9 mouse cellular contexts compared by ENCODE assay signal in genomic region chr2:76338215-76339156, GRCm38 (mm10). TPM values are rescaled to one million over a fixed set of nuclear protein-coding genes. Genes with fewer than 3 reads are reported as not detected.
DNase-seq lines count a peak whose midpoint lies in the region; ATAC-seq and TF ChIP-seq lines count a peak whose summit lies in the region.
"Had no signal": no experiment of that assay in that cellular context is flagged by ENCODE, and none has a peak within 500 bp of the region (broad histone marks: within the 10 kb centered on the region; RNA-seq: fewer than 3 reads in every experiment).

Pde11a (minus strand) TSS chr2:76338774.

- H3K4me1 ChIP-seq in heart, embryonic 10.5 days: peaks cover 12% of the 10 kb centered on the region
- H3K4me1 ChIP-seq in liver, postnatal 0 days (ENCODE audit: insufficient read depth): no peaks in the 10 kb centered on the region
- peaks cover 8% of the 10 kb centered on the region for H3K4me1 ChIP-seq in olfactory bulb, adult 2 months (ENCODE audit: control insufficient read depth, insufficient read depth, low read length)

- peak within 1 kb of the TSS; percentile 68 for H3K4me3 ChIP-seq in heart, embryonic 10.5 days
- H3K4me3 ChIP-seq in liver, postnatal 0 days (ENCODE audit: low read depth, low read length): peak within 1 kb of the TSS; percentile 44
- H3K4me3 ChIP-seq in olfactory bulb, adult 2 months (ENCODE audit: insufficient read depth, low read depth, low read length): peak within 1 kb of the TSS; percentile 39

- no peak for TF ChIP-seq EP300 in liver, postnatal 0 days (IDR thresholded peaks at IDR 0.05; ENCODE audit: low read depth)

- peak within 1 kb of the TSS; percentile 72 for H3K27ac ChIP-seq in heart, embryonic 10.5 days
- H3K27ac ChIP-seq in liver, postnatal 0 days (ENCODE audit: low read depth): no peak within 1 kb of the TSS
- no peak within 1 kb of the TSS for H3K27ac ChIP-seq in olfactory bulb, adult 2 months (ENCODE audit: insufficient read depth, low read depth, low read length)

- TF ChIP-seq CTCF in liver, postnatal 0 days (IDR thresholded peaks at IDR 0.05; ENCODE audit: low read depth): no peak
- TF ChIP-seq CTCF in olfactory bulb, adult 2 months (IDR thresholded peaks at IDR 0.05; ENCODE audit: insufficient read depth, low read depth, low read length): no peak

- ATAC-seq in liver, postnatal 0 days: peak; percentile 87

- H3K36me3 ChIP-seq in heart, embryonic 10.5 days: no peaks in the 10 kb centered on the region
- H3K36me3 ChIP-seq in liver, postnatal 0 days (replicated peaks; ENCODE audit: insufficient read depth, low read length): no peaks in the 10 kb centered on the region

- 14% methylated on average over 41 of the region's 41 CpGs for WGBS in heart, embryonic 10.5 days
- WGBS in liver, postnatal 0 days (ENCODE audit: insufficient replicate concordance): 17% methylated on average over 36 of the region's 41 CpGs
- WGBS in olfactory bulb, adult 2 months: 20% methylated on average over 40 of the region's 41 CpGs

- TF ChIP-seq POLR2A in olfactory bulb, adult 2 months (IDR thresholded peaks at IDR 0.05; ENCODE audit: insufficient read depth, low read depth, low read length): no peak

- peaks cover 36% of the 10 kb centered on the region for H3K27me3 ChIP-seq in heart, embryonic 10.5 days (ENCODE audit: insufficient read depth, poor library complexity, severe bottlenecking)
- peaks cover 10% of the 10 kb centered on the region for H3K27me3 ChIP-seq in liver, postnatal 0 days (ENCODE audit: insufficient read depth, low read length)

- DNase-seq in heart, adult 11 months: peak; percentile 85
- no peak for DNase-seq in heart, adult 9 months (ENCODE audit: low spot score in 2 of 2)
- DNase-seq in adrenal gland, postnatal 25 days: peak; percentile 45
- DNase-seq in heart, embryonic 10.5 days (ENCODE audit: low spot score): no peak
- peak; percentile 82 to 83 for DNase-seq in kidney, adult 8-10 months
- DNase-seq in liver, postnatal 0 days: peak; percentile 61
- DNase-seq in spleen, adult 18-20 months: no peak

- H3K9me3 ChIP-seq in heart, embryonic 10.5 days: no peaks in the 10 kb centered on the region
- H3K9me3 ChIP-seq in liver, postnatal 0 days (ENCODE audit: low read length): no peaks in the 10 kb centered on the region

- H3K9ac ChIP-seq in liver, postnatal 0 days (replicated peaks): no peak within 1 kb of the TSS

- peak within 1 kb of the TSS; percentile 65 for H3K4me2 ChIP-seq in liver, postnatal 0 days (ENCODE audit: low read depth, low read length)

RNA-seq across cellular contexts. Expression of gene Pde11a, which starts in this region (rescaled TPM):
- 0.30 TPM in 1 of 2 replicates, not detected in the other for total RNA-seq in adrenal gland, postnatal 25 days (2021)
- 0.10 and 0.62 TPM in 2 replicates for polyA plus RNA-seq in heart, embryonic 10.5 days (2016; fragmentation: Nextera tagmentation; extraction: Ambion mirVana)
- polyA plus RNA-seq in liver, postnatal 0 days (2015; fragmentation: Nextera tagmentation; extraction: Ambion mirVana): 0.06 TPM in 1 of 2 replicates, not detected in the other
- not detected in 2 replicates for polyA plus RNA-seq in olfactory bulb, adult 2 months (2012; ENCODE audit: insufficient read depth, insufficient read length, low replicate concordance, missing spikeins)
- total RNA-seq: MEL had no signal

Comparison
In these comparisons a context has a peak if more than half of its experiments do, and no peak if none do; other contexts are left out.
1. DNase-seq: peak in heart, adult 11 months (single experiment) and kidney, adult 8-10 months (2 of 2); none in heart, adult 9 months (0 of 2), heart, embryonic 10.5 days (single experiment) and spleen, adult 18-20 months (0 of 2).
2. Peak in DNase-seq in adrenal gland, postnatal 25 days; RNA of the gene not detected or under 1 TPM.
3. Peak in DNase-seq, ATAC-seq, H3K4me3 ChIP-seq and H3K4me2 ChIP-seq in liver, postnatal 0 days; RNA of the gene not detected or under 1 TPM.
4. Peak in every context shown above with its lines, with median percentiles within 50 percentile points of each other: H3K4me3 ChIP-seq.